Mouse (Mus musculus) forebrain, embryonic 16.5 days (tissue): ENCODE measurements around the gene Zswim3. TPM values are rescaled to one million over a fixed set of nuclear protein-coding genes. Genes with fewer than 3 reads are reported as not detected.
"Not testable (repeated sequence)": the region's sequence is repeated elsewhere in the genome, so short reads cannot be mapped to it uniquely, and the experiment has no call there.

ENCODE experiments used
- ATAC-seq: fragments of 200-750 bp; cut with Nextera tagmentation; 2 replicates; pipeline ENCODE4 v1.8.0; 2017; ENCODE audit warnings: mild to moderate bottlenecking, moderate library complexity
- H3K27ac ChIP-seq: fragments of 300-500 bp; sonication (generic); 2 replicates; pipeline ENCODE4 v1.5.1; 2014; ENCODE audit warnings: low read length, control low read depth
- H3K27me3 ChIP-seq: fragments of 300-500 bp; sonication (generic); replicated peaks from 2 replicates; pipeline ENCODE4 v1.6.1; 2014; ENCODE audit warnings: low read length; ENCODE audit not compliant: control insufficient read depth, insufficient read depth
- H3K36me3 ChIP-seq: fragments of 300-500 bp; sonication (generic); 2 replicates; pipeline ENCODE4 v1.6.1; 2014; ENCODE audit not compliant: control insufficient read depth, insufficient read depth
- H3K4me1 ChIP-seq: fragments of 300-500 bp; sonication (generic); replicated peaks from 2 replicates; pipeline ENCODE4 v1.6.1; 2014; ENCODE audit warnings: low read length; ENCODE audit not compliant: control insufficient read depth, insufficient read depth
- H3K4me2 ChIP-seq: fragments of 300-500 bp; sonication (generic); 2 replicates; pipeline ENCODE4 v1.6.1; 2014; ENCODE audit warnings: mild to moderate bottlenecking, low read length, control low read depth
- H3K4me3 ChIP-seq: fragments of 300-500 bp; sonication (generic); replicated peaks from 2 replicates; pipeline ENCODE4 v1.5.1; 2014; ENCODE audit warnings: mild to moderate bottlenecking, low read length, control low read depth
- H3K9ac ChIP-seq: fragments of 300-500 bp; sonication (generic); replicated peaks from 2 replicates; pipeline ENCODE4 v1.6.1; 2014; ENCODE audit warnings: low read depth, low read length, control low read depth
- H3K9me3 ChIP-seq: fragments of 300-500 bp; sonication (generic); 2 replicates; pipeline ENCODE4 v1.6.1; 2016; ENCODE audit warnings: low read length; ENCODE audit not compliant: control insufficient read depth
- WGBS: fragments of 180-500 bp; shearing (Covaris S2); extraction: QIAGEN DNeasy Blood & Tissue Kit; methylation state at CpG from one replicate; pipeline ENCODE4 v1.1.7; 2014; 5-methylcytosine and 5-hydroxymethylcytosine counted together
- polyA plus RNA-seq: library from polyadenylated mRNA; unstranded; fragments of >200 nt; fragmentation: Nextera tagmentation; extraction: Ambion mirVana; gene quantifications from 2 replicates; pipeline ENCODE4 v1.2.1, GENCODE M21; 2015

The Zswim3 gene
- polyA plus RNA-seq, 1 experiment from 2014 or later = 15.4 TPM

GRCm38 (mm10) chr2:164863411-164863810 lies 58.5 kb downstream of the Zswim3 start:
- H3K9me3 ChIP-seq, ATAC-seq: not testable (repeated sequence)
- 89% methylated on average over 7 of the region's 9 CpGs for WGBS

GRCm38 (mm10) chr2:164864593-164864992 lies 59.7 kb downstream of the Zswim3 start:
- WGBS = 86% methylated on average over 4 of the region's 4 CpGs
- peaks cover 5% of the 10 kb centered on the region for H3K9me3 ChIP-seq
- H3K36me3 ChIP-seq = no peaks in the 10 kb centered on the region
- peaks cover 7% of the 10 kb centered on the region for H3K4me1 ChIP-seq
- no peak overlapping the region for H3K27ac ChIP-seq
- no peaks in the 10 kb centered on the region for H3K27me3 ChIP-seq
- no peak overlapping the region for H3K9ac ChIP-seq
- no peak overlapping the region for H3K4me2 ChIP-seq
- H3K4me3 ChIP-seq = no peak overlapping the region
- no peak for ATAC-seq

More at GRCm38 (mm10) chr2:164863411-164863810, 58.5 kb downstream of the Zswim3 start:
- not testable (repeated sequence) for H3K4me1 ChIP-seq, H3K27ac ChIP-seq, H3K9ac ChIP-seq, H3K36me3 ChIP-seq, H3K4me2 ChIP-seq, H3K27me3 ChIP-seq, H3K4me3 ChIP-seq

- H3K4me3 ChIP-seq = no peak overlapping the region
- no peak for ATAC-seq
- H3K4me2 ChIP-seq = no peak overlapping the region
- no peaks in the 10 kb centered on the region for H3K36me3 ChIP-seq
- H3K27me3 ChIP-seq = no peaks in the 10 kb centered on the region
- H3K9ac ChIP-seq = no peak overlapping the region
- H3K4me1 ChIP-seq = peaks cover 4% of the 10 kb centered on the region
- peaks cover 5% of the 10 kb centered on the region for H3K9me3 ChIP-seq
- H3K27ac ChIP-seq = no peak overlapping the region
- 70% methylated on average over 16 of the region's 16 CpGs for WGBS
These were observed 62.0 kb downstream of the Zswim3 start for GRCm38 (mm10) chr2:164866741-164867551.

GRCm38 (mm10) chr2:164867566-164867965 lies 62.7 kb downstream of the Zswim3 start:
- H3K4me1 ChIP-seq = no peaks in the 10 kb centered on the region
- peaks cover 5% of the 10 kb centered on the region for H3K9me3 ChIP-seq
- H3K27ac ChIP-seq = no peak overlapping the region
- 92% methylated on average over 7 of the region's 7 CpGs for WGBS
- ATAC-seq = no peak
- no peaks in the 10 kb centered on the region for H3K36me3 ChIP-seq
- H3K4me3 ChIP-seq = no peak overlapping the region
- H3K27me3 ChIP-seq = no peaks in the 10 kb centered on the region
- no peak overlapping the region for H3K9ac ChIP-seq
- H3K4me2 ChIP-seq = no peak overlapping the region

- Histone ChIP-seq H3K4me3 (no peak overlapping the region), H3K4me2 (no peak overlapping the region), H3K36me3 (no peaks in the 10 kb centered on the region), H3K27ac (no peak overlapping the region), H3K9ac (no peak overlapping the region), H3K9me3 (peaks cover 5% of the 10 kb centered on the region), H3K4me1 (no peaks in the 10 kb centered on the region), H3K27me3 (no peaks in the 10 kb centered on the region)
- ATAC-seq = no peak
- 86% methylated on average over 7 of the region's 7 CpGs for WGBS
These were observed 63.6 kb downstream of the Zswim3 start for GRCm38 (mm10) chr2:164868491-164868890.

Other genes starting within 250 kb of the Zswim3 start
- gene Wfdc2, start 242.7 kb upstream of the Zswim3 start, polyA plus RNA-seq = 1.4 and 3.0 TPM in 2 replicates
- not detected in 2 replicates for gene Spint3, start 231.6 kb upstream of the Zswim3 start, polyA plus RNA-seq
- not detected in 2 replicates for gene Wfdc6a, start 219.7 kb upstream of the Zswim3 start, polyA plus RNA-seq
- gene Eppin, start 211.5 kb upstream of the Zswim3 start, polyA plus RNA-seq = not detected in 2 replicates
- gene Wfdc6b, start 191.6 kb upstream of the Zswim3 start, polyA plus RNA-seq = not detected in 2 replicates
- not detected in 2 replicates for gene Wfdc8, start 191.5 kb upstream of the Zswim3 start, polyA plus RNA-seq
- gene Wfdc16, start 166.3 kb upstream of the Zswim3 start, polyA plus RNA-seq = not detected in 2 replicates
- gene Wfdc10, start 149.1 kb upstream of the Zswim3 start, polyA plus RNA-seq = not detected in 2 replicates
- not detected in 2 replicates for gene Wfdc9, start 148.5 kb upstream of the Zswim3 start, polyA plus RNA-seq
- gene Wfdc11, start 131.0 kb upstream of the Zswim3 start, polyA plus RNA-seq = not detected in 2 replicates
- not detected in 2 replicates for gene Wfdc13, start 120.0 kb upstream of the Zswim3 start, polyA plus RNA-seq
- gene Spint4, start 106.6 kb upstream of the Zswim3 start, polyA plus RNA-seq = not detected in 2 replicates
- gene Spint5, start 89.8 kb upstream of the Zswim3 start, polyA plus RNA-seq = not detected in 2 replicates
- gene Wfdc3, start 59.2 kb upstream of the Zswim3 start, polyA plus RNA-seq = 1.4 and 1.7 TPM in 2 replicates
- gene Dnttip1, start 59.1 kb upstream of the Zswim3 start, polyA plus RNA-seq = 67.5 and 72.9 TPM in 2 replicates
- gene Ube2c, start 35.2 kb upstream of the Zswim3 start, polyA plus RNA-seq = 148 and 173 TPM in 2 replicates
- gene Tnnc2, start 25.1 kb upstream of the Zswim3 start, polyA plus RNA-seq = 1.1 TPM in 1 of 2 replicates, not detected in the other
- gene Snx21, start 19.3 kb upstream of the Zswim3 start, polyA plus RNA-seq = 26.0 and 35.6 TPM in 2 replicates
- 16.3 and 19.3 TPM in 2 replicates for gene Acot8, start 216 bp upstream of the Zswim3 start, polyA plus RNA-seq
- 24.2 and 26.8 TPM in 2 replicates for gene Zswim1, start 17.6 kb downstream of the Zswim3 start, polyA plus RNA-seq
- gene Spata25, start 23.4 kb downstream of the Zswim3 start, polyA plus RNA-seq = 0.47 TPM in 1 of 2 replicates, not detected in the other
- gene Ctsa, start 27.8 kb downstream of the Zswim3 start, polyA plus RNA-seq = 98.9 and 102 TPM in 2 replicates
- gene Neurl2, start 28.4 kb downstream of the Zswim3 start, polyA plus RNA-seq = 5.9 and 7.0 TPM in 2 replicates
- gene Pltp, start 52.6 kb downstream of the Zswim3 start, polyA plus RNA-seq = 45.7 and 63.9 TPM in 2 replicates
- 79.3 and 93.7 TPM in 2 replicates for gene Pcif1, start 74.2 kb downstream of the Zswim3 start, polyA plus RNA-seq
- gene Zfp335, start 106.7 kb downstream of the Zswim3 start, polyA plus RNA-seq = 16.2 and 19.9 TPM in 2 replicates
- 16.9 and 20.6 TPM in 2 replicates for gene Mmp9, start 135.7 kb downstream of the Zswim3 start, polyA plus RNA-seq
- gene Slc12a5, start 155.7 kb downstream of the Zswim3 start, polyA plus RNA-seq = 13.1 and 22.4 TPM in 2 replicates
- gene Ncoa5, start 229.8 kb downstream of the Zswim3 start, polyA plus RNA-seq = 128 and 138 TPM in 2 replicates